Mouse (Mus musculus) forebrain, embryonic 16.5 days (tissue): ENCODE measurements around the gene Pla2g4f. TPM values are rescaled to one million over a fixed set of nuclear protein-coding genes. Genes with fewer than 3 reads are reported as not detected.

ENCODE experiments used
- ATAC-seq: fragments of 200-750 bp; cut with Nextera tagmentation; 2 replicates; pipeline ENCODE4 v1.8.0; 2017; ENCODE audit warnings: mild to moderate bottlenecking, moderate library complexity
- H3K27ac ChIP-seq: fragments of 300-500 bp; sonication (generic); 2 replicates; pipeline ENCODE4 v1.5.1; 2014; ENCODE audit warnings: low read length, control low read depth
- H3K27me3 ChIP-seq: fragments of 300-500 bp; sonication (generic); replicated peaks from 2 replicates; pipeline ENCODE4 v1.6.1; 2014; ENCODE audit warnings: low read length; ENCODE audit not compliant: control insufficient read depth, insufficient read depth
- H3K36me3 ChIP-seq: fragments of 300-500 bp; sonication (generic); 2 replicates; pipeline ENCODE4 v1.6.1; 2014; ENCODE audit not compliant: control insufficient read depth, insufficient read depth
- H3K4me1 ChIP-seq: fragments of 300-500 bp; sonication (generic); replicated peaks from 2 replicates; pipeline ENCODE4 v1.6.1; 2014; ENCODE audit warnings: low read length; ENCODE audit not compliant: control insufficient read depth, insufficient read depth
- H3K4me2 ChIP-seq: fragments of 300-500 bp; sonication (generic); 2 replicates; pipeline ENCODE4 v1.6.1; 2014; ENCODE audit warnings: mild to moderate bottlenecking, low read length, control low read depth
- H3K4me3 ChIP-seq: fragments of 300-500 bp; sonication (generic); replicated peaks from 2 replicates; pipeline ENCODE4 v1.5.1; 2014; ENCODE audit warnings: mild to moderate bottlenecking, low read length, control low read depth
- H3K9ac ChIP-seq: fragments of 300-500 bp; sonication (generic); replicated peaks from 2 replicates; pipeline ENCODE4 v1.6.1; 2014; ENCODE audit warnings: low read depth, low read length, control low read depth
- H3K9me3 ChIP-seq: fragments of 300-500 bp; sonication (generic); 2 replicates; pipeline ENCODE4 v1.6.1; 2016; ENCODE audit warnings: low read length; ENCODE audit not compliant: control insufficient read depth
- WGBS: fragments of 180-500 bp; shearing (Covaris S2); extraction: QIAGEN DNeasy Blood & Tissue Kit; methylation state at CpG from one replicate; pipeline ENCODE4 v1.1.7; 2014; 5-methylcytosine and 5-hydroxymethylcytosine counted together
- polyA plus RNA-seq: library from polyadenylated mRNA; unstranded; fragments of >200 nt; fragmentation: Nextera tagmentation; extraction: Ambion mirVana; gene quantifications from 2 replicates; pipeline ENCODE4 v1.2.1, GENCODE M21; 2015

The Pla2g4f gene
- polyA plus RNA-seq, 1 experiment from 2014 or later = not detected

- H3K36me3 ChIP-seq = no peaks in the 10 kb centered on the region
- no peak overlapping the region for H3K4me3 ChIP-seq
- H3K9me3 ChIP-seq = no peaks in the 10 kb centered on the region
- no peak overlapping the region for H3K27ac ChIP-seq
- no peak overlapping the region for H3K9ac ChIP-seq
- no peaks in the 10 kb centered on the region for H3K4me1 ChIP-seq
- H3K4me2 ChIP-seq = no peak overlapping the region
- ATAC-seq = no peak
- H3K27me3 ChIP-seq = no peaks in the 10 kb centered on the region
These were observed 29.3 kb downstream of the Pla2g4f start for GRCm38 (mm10) chr2:120284705-120285104.

GRCm38 (mm10) chr2:120284094-120284493 lies 29.9 kb downstream of the Pla2g4f start:
- Histone ChIP-seq H3K36me3 (no peaks in the 10 kb centered on the region), H3K4me3 (no peak overlapping the region), H3K27ac (no peak overlapping the region), H3K9ac (no peak overlapping the region), H3K4me1 (no peaks in the 10 kb centered on the region), H3K9me3 (no peaks in the 10 kb centered on the region), H3K4me2 (no peak overlapping the region), H3K27me3 (no peaks in the 10 kb centered on the region)
- WGBS = 89% methylated on average over 5 of the region's 5 CpGs
- no peak for ATAC-seq

- no peak overlapping the region for H3K4me2 ChIP-seq
- H3K4me3 ChIP-seq = no peak overlapping the region
- no peaks in the 10 kb centered on the region for H3K27me3 ChIP-seq
- no peaks in the 10 kb centered on the region for H3K36me3 ChIP-seq
- H3K9me3 ChIP-seq = no peaks in the 10 kb centered on the region
- no peak overlapping the region for H3K27ac ChIP-seq
- ATAC-seq = no peak
- H3K4me1 ChIP-seq = no peaks in the 10 kb centered on the region
- no peak overlapping the region for H3K9ac ChIP-seq
- WGBS = 57% methylated on average over 6 of the region's 6 CpGs
These were observed 30.4 kb downstream of the Pla2g4f start for GRCm38 (mm10) chr2:120283550-120283949.

DNA sequence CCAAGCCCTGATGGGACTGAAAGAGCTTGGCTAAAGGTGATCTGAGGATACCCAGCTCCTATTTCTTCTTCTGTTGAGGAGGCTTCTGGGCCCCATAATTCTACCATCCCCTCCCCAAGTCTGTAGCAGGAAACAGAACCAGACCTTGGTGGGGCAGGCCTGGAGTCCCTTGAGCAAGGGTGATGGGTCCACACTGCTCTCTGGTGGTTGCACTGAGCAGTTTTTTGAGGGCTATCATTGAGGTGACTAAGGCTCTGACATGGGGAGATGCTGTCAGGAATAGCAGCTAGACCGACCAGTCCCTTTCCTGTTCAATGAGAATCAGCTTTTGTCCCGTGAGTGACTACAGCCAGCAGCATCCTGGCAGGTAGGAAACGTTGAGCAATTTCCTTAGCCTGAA lies 32.7 kb downstream of the Pla2g4f start:
- Histone ChIP-seq H3K27me3 (no peaks in the 10 kb centered on the region), H3K27ac (no peak overlapping the region), H3K9me3 (no peaks in the 10 kb centered on the region), H3K4me2 (no peak overlapping the region), H3K9ac (no peak overlapping the region), H3K4me1 (no peaks in the 10 kb centered on the region), H3K36me3 (no peaks in the 10 kb centered on the region), H3K4me3 (no peak overlapping the region)
- 59% methylated on average over 3 of the region's 3 CpGs for WGBS
- no peak for ATAC-seq

- Histone ChIP-seq H3K4me2 (no peak overlapping the region), H3K27me3 (no peaks in the 10 kb centered on the region), H3K27ac (no peak overlapping the region), H3K36me3 (no peaks in the 10 kb centered on the region), H3K9ac (no peak overlapping the region), H3K4me3 (no peak overlapping the region), H3K9me3 (no peaks in the 10 kb centered on the region), H3K4me1 (no peaks in the 10 kb centered on the region)
- no peak for ATAC-seq
- 17% methylated on average over 8 of the region's 8 CpGs for WGBS
These were observed 34.0 kb downstream of the Pla2g4f start for GRCm38 (mm10) chr2:120279961-120280360.

GRCm38 (mm10) chr2:120276951-120277350 lies 37.0 kb downstream of the Pla2g4f start:
- no peak for ATAC-seq
- H3K4me2 ChIP-seq = no peak overlapping the region
- no peaks in the 10 kb centered on the region for H3K36me3 ChIP-seq
- H3K9me3 ChIP-seq = no peaks in the 10 kb centered on the region
- H3K27me3 ChIP-seq = no peaks in the 10 kb centered on the region
- no peak overlapping the region for H3K9ac ChIP-seq
- 78% methylated on average over 4 of the region's 4 CpGs for WGBS
- no peaks in the 10 kb centered on the region for H3K4me1 ChIP-seq
- no peak overlapping the region for H3K27ac ChIP-seq
- H3K4me3 ChIP-seq = no peak overlapping the region

GRCm38 (mm10) chr2:120268635-120269034 lies 45.3 kb downstream of the Pla2g4f start:
- H3K4me1 ChIP-seq = no peaks in the 10 kb centered on the region
- no peaks in the 10 kb centered on the region for H3K36me3 ChIP-seq
- no peak overlapping the region for H3K4me3 ChIP-seq
- no peak for ATAC-seq
- no peaks in the 10 kb centered on the region for H3K27me3 ChIP-seq
- no peaks in the 10 kb centered on the region for H3K9me3 ChIP-seq
- H3K9ac ChIP-seq = no peak overlapping the region
- no peak overlapping the region for H3K27ac ChIP-seq
- 4% methylated on average over 9 of the region's 9 CpGs for WGBS
- no peak overlapping the region for H3K4me2 ChIP-seq

GRCm38 (mm10) chr2:120265523-120265922 lies 48.4 kb downstream of the Pla2g4f start:
- 76% methylated on average over 6 of the region's 6 CpGs for WGBS
- H3K27ac ChIP-seq = no peak overlapping the region
- no peak overlapping the region for H3K9ac ChIP-seq
- H3K4me3 ChIP-seq = no peak overlapping the region
- H3K27me3 ChIP-seq = no peaks in the 10 kb centered on the region
- H3K36me3 ChIP-seq = no peaks in the 10 kb centered on the region
- H3K9me3 ChIP-seq = no peaks in the 10 kb centered on the region
- ATAC-seq = no peak
- H3K4me1 ChIP-seq = no peaks in the 10 kb centered on the region
- no peak overlapping the region for H3K4me2 ChIP-seq

DNA sequence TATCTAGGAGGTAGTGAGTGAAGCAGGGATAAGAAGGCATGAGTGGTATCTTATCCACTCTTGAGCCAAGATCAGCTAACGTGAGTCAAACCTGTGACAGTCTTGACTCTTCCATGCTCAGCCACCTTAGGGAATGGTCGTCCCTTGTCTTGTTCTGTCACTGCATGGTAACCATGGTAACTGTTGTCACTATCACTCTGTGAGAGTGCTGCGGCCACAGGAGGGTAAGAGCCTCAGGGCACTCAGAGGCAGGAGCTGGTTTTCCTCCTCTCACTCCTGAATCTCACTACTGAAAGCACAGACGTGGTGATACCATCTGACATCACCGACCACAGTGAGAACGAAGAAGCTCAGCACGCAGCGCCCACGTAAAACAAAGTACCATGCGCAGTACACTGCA lies 49.1 kb downstream of the Pla2g4f start:
- no peak for ATAC-seq
- 61% methylated on average over 10 of the region's 10 CpGs for WGBS
- Histone ChIP-seq H3K4me3 (no peak overlapping the region), H3K4me1 (no peaks in the 10 kb centered on the region), H3K27me3 (no peaks in the 10 kb centered on the region), H3K27ac (no peak overlapping the region), H3K9me3 (no peaks in the 10 kb centered on the region), H3K9ac (no peak overlapping the region), H3K36me3 (no peaks in the 10 kb centered on the region), H3K4me2 (no peak overlapping the region)

DNA sequence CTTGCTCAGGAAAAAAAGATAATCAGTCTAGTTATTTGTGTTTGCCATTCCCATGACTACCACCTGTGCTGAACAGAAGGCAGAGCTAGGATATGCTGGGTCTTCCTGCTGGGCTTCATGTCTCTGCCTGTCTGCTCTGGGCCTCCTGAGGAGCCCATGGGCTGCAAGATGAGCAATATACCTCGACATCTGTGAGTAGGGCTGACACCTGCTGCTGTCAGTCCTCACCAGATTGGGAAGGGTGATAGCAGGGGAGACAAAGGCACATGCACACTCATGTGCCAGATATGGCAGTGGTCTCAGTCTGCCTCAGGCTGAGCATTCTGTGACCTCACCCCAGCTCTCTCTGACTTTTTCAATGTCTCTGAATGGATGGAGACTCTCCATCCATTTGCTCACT lies 51.1 kb downstream of the Pla2g4f start:
- Histone ChIP-seq H3K4me3 (no peak overlapping the region), H3K9me3 (no peaks in the 10 kb centered on the region), H3K27me3 (no peaks in the 10 kb centered on the region), H3K27ac (no peak overlapping the region), H3K36me3 (no peaks in the 10 kb centered on the region), H3K4me1 (no peaks in the 10 kb centered on the region), H3K4me2 (no peak overlapping the region), H3K9ac (no peak overlapping the region)
- WGBS = 25% methylated on average over 1 of the region's 1 CpGs
- no peak for ATAC-seq
